Mouse (Mus musculus) stomach, postnatal 0 days (tissue): ENCODE measurements at regions not wholly inside any gene's neighbourhood (a gene's known extent, or its start where the extent isn't known, plus 50 kb on each side); places are given as distances from the start of the nearest gene placed in this dataset.

Source experiments
- ATAC-seq: fragments of 200-750 bp; cut with Nextera tagmentation; 2 replicates; pipeline ENCODE4 v1.8.0; 2017; ENCODE audit not compliant: low FRiP score, low TSS enrichment
- DNase-seq: peaks from one replicate; pipeline ENCODE4 v3.0.0-alpha.2; 2016; ENCODE audit warnings: low spot score
- H3K27ac ChIP-seq: fragments of 300-500 bp; sonication (generic); replicated peaks from 2 replicates; pipeline ENCODE4 v1.5.1; 2014; ENCODE audit warnings: mild to moderate bottlenecking, control low read depth
- H3K27me3 ChIP-seq: fragments of 300-500 bp; sonication (generic); 2 replicates; pipeline ENCODE4 v1.6.1; 2014; ENCODE audit warnings: low read length; ENCODE audit not compliant: control insufficient read depth, insufficient read depth
- H3K36me3 ChIP-seq: fragments of 300-500 bp; sonication (generic); 2 replicates; pipeline ENCODE4 v1.6.1; 2014; ENCODE audit warnings: low read length, mixed read lengths; ENCODE audit not compliant: control insufficient read depth, insufficient read depth
- H3K4me1 ChIP-seq: fragments of 300-500 bp; sonication (generic); replicated peaks from 2 replicates; pipeline ENCODE4 v1.6.1; 2014; ENCODE audit warnings: antibody characterized with exemption; ENCODE audit not compliant: control insufficient read depth, insufficient read depth
- H3K4me2 ChIP-seq: fragments of 300-500 bp; sonication (generic); replicated peaks from 2 replicates; pipeline ENCODE4 v1.6.1; 2014; ENCODE audit warnings: low read depth, mild to moderate bottlenecking, control low read depth, moderate library complexity
- H3K4me3 ChIP-seq: fragments of 300-500 bp; sonication (generic); 2 replicates; pipeline ENCODE4 v1.5.1; 2014; ENCODE audit warnings: low read depth, low read length, control low read depth
- H3K9ac ChIP-seq: fragments of 300-500 bp; sonication (generic); 2 replicates; pipeline ENCODE4 v1.6.1; 2014; ENCODE audit warnings: mild to moderate bottlenecking, low read length, control low read depth, mixed read lengths
- H3K9me3 ChIP-seq: fragments of 300-500 bp; sonication (generic); 2 replicates; pipeline ENCODE4 v1.6.1; 2016; ENCODE audit warnings: low read length; ENCODE audit not compliant: control insufficient read depth
- CTCF ChIP-seq: IDR thresholded peaks from 2 replicates; pipeline ENCODE4 v1.5.1; 2016; ENCODE audit warnings: antibody characterized with exemption, low read depth, mild to moderate bottlenecking, moderate library complexity
- EP300 ChIP-seq: optimal IDR thresholded peaks from 2 replicates; pipeline ENCODE3; 2016; ENCODE audit warnings: antibody characterized with exemption
- WGBS: fragments of 180-500 bp; shearing (Covaris S2); extraction: QIAGEN DNeasy Blood & Tissue Kit; methylation state at CpG from one replicate; pipeline ENCODE4 v1.1.7; 2014; 5-methylcytosine and 5-hydroxymethylcytosine counted together

DNA sequence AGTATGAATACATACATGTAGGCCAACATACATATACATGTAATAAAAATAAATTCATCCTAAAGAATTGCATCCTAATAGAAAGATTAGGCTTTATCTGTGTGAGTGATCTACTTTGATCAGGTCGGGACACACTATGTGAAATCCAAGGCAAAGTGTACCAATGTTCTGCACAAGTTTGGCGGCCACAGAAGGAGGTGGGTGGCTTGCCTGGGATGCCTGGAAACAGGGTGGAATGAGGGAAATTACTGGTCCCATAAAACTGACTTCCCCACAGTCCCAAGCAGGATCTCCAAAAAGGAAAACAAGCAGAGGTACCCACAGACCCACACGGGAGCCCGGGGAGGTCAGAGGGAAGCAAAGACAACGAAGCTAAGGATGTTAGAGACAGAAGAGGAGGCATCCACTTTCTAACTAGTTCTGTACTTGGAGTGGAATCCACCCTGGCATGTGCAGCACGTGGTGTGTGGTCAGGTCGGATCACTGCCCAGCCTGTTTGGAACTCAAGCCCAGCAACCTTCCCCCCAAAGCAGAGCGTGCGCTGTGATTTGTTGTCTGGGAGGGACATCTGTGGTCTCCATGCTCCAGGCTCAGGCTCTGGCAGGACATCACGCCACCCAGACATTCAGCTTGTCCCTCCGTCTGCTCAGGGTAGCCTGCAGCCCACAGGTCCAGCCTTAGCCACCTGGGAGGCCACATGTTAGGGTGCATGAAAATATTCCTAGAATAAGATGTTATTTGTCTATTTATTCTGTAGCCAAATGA lies 615.3 kb upstream of the 3110018I06Rik start:
- no peak overlapping the region for H3K4me2 ChIP-seq
- H3K27ac ChIP-seq = no peak overlapping the region
- no peaks in the 10 kb centered on the region for H3K4me1 ChIP-seq
- no peaks in the 10 kb centered on the region for H3K27me3 ChIP-seq
- H3K9ac ChIP-seq = no peak overlapping the region
- TF ChIP-seq CTCF = no peak
- no peak for TF ChIP-seq EP300
- H3K9me3 ChIP-seq = no peaks in the 10 kb centered on the region
- H3K36me3 ChIP-seq = no peaks in the 10 kb centered on the region
- DNase-seq = no peak
- ATAC-seq = no peak
- 85% methylated on average over 11 of the region's 11 CpGs for WGBS
- no peak overlapping the region for H3K4me3 ChIP-seq

DNA sequence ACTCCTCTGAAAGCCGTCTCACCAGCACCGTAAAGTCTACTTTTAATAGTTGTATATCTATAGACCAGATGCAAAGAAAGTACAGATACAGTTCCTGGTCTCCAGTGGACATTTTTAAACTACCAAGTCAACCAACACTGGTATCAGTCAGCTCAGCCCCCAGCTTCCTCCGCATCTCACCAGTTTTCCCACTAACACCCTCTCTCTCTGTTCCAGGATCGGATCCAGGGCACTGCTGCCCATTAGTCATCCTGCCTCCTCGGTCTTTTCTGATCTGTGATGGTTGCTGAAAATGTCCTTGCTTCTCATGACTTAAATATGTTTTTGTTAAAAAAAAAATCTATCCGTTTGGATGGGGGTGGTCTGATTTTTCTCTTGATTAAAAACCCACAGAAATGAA lies 598.1 kb upstream of the 3110018I06Rik start:
- no peaks in the 10 kb centered on the region for H3K36me3 ChIP-seq
- no peak overlapping the region for H3K27ac ChIP-seq
- no peaks in the 10 kb centered on the region for H3K9me3 ChIP-seq
- H3K4me3 ChIP-seq = no peak overlapping the region
- ATAC-seq (no peak), DNase-seq (no peak)
- TF ChIP-seq CTCF (no peak), EP300 (no peak)
- no peak overlapping the region for H3K4me2 ChIP-seq
- no peaks in the 10 kb centered on the region for H3K27me3 ChIP-seq
- no peak overlapping the region for H3K9ac ChIP-seq
- no peaks in the 10 kb centered on the region for H3K4me1 ChIP-seq
- WGBS = 72% methylated on average over 6 of the region's 6 CpGs

DNA sequence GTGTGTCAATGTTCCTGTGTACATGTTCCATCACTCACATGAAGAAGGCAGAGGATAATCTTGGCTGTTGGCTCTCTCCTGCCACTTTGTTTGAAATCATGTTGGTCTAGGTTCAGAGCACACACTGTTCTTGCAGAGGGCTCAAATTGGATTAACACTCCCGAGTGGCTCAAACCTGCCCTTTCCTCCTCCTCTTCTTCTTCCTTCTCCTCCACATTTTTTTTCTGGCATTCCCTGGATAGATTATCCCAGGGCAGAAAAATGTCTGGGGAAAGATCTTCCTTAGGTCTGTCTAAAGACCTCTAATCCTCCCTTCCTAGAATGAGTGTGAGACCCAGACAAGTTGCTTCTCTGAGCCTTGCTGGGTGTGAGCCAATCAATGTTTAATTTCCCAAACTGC lies 594.4 kb upstream of the 3110018I06Rik start:
- ATAC-seq = no peak
- 19% methylated on average over 1 of the region's 1 CpGs for WGBS
- Histone ChIP-seq H3K9ac (no peak overlapping the region), H3K4me1 (no peaks in the 10 kb centered on the region), H3K36me3 (no peaks in the 10 kb centered on the region), H3K27me3 (no peaks in the 10 kb centered on the region), H3K9me3 (no peaks in the 10 kb centered on the region), H3K4me2 (no peak overlapping the region), H3K4me3 (no peak overlapping the region), H3K27ac (no peak overlapping the region)
- TF ChIP-seq EP300 (no peak), CTCF (no peak)
- DNase-seq = no peak

DNA sequence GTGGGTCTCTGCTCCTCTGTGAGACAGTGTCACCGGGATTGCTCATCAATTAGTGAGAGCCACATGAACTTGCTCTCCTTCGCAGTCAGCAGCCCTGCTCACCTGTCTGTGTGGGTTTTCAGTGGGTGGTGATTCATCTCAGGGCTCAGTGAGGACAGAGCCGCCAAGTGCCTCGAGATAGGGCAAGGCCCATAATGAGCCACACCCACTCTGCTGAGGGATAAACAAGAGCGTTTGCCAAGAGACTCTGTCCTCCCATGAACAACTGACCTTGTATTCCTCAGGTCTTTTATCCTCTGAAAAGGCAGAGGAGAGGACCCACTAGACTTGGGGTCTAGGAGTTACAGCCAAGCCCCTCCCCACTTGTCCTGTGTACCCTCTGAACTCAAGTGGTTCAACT lies 584.2 kb upstream of the 3110018I06Rik start:
- DNase-seq = no peak
- Histone ChIP-seq H3K4me1 (no peaks in the 10 kb centered on the region), H3K4me2 (no peak overlapping the region), H3K9me3 (no peaks in the 10 kb centered on the region), H3K9ac (no peak overlapping the region), H3K27ac (no peak overlapping the region), H3K4me3 (no peak overlapping the region), H3K36me3 (no peaks in the 10 kb centered on the region), H3K27me3 (no peaks in the 10 kb centered on the region)
- TF ChIP-seq CTCF (no peak), EP300 (no peak)
- no peak; the same call in 1 of the 2 replicates for ATAC-seq
- 25% methylated on average over 5 of the region's 5 CpGs for WGBS

DNA sequence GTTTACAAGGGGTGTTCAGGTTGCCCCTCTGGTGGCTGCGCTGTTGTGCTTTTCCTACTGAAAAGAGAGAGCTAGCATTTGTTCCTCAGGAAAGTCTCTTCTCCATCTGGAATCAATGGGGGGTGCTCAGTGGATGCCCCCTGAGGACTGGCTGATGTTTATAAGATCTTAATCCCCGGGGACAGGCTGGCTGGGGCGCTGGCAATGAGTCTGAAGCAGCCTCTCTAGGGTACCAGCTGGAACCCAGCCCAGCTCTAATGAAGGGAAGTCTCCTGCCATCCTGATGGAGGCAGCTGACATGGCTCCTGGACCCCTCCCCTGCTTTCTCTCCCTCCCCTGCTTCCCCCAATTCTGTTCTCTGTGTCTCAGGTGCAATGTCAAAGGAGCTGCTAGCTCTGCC lies 575.6 kb upstream of the 3110018I06Rik start:
- Histone ChIP-seq H3K4me3 (no peak overlapping the region), H3K27ac (no peak overlapping the region), H3K4me2 (no peak overlapping the region), H3K27me3 (no peaks in the 10 kb centered on the region), H3K9me3 (no peaks in the 10 kb centered on the region), H3K36me3 (no peaks in the 10 kb centered on the region), H3K9ac (no peak overlapping the region), H3K4me1 (no peaks in the 10 kb centered on the region)
- ATAC-seq = no peak
- no peak for DNase-seq
- TF ChIP-seq CTCF (no peak), EP300 (no peak)
- WGBS = 52% methylated on average over 3 of the region's 3 CpGs

DNA sequence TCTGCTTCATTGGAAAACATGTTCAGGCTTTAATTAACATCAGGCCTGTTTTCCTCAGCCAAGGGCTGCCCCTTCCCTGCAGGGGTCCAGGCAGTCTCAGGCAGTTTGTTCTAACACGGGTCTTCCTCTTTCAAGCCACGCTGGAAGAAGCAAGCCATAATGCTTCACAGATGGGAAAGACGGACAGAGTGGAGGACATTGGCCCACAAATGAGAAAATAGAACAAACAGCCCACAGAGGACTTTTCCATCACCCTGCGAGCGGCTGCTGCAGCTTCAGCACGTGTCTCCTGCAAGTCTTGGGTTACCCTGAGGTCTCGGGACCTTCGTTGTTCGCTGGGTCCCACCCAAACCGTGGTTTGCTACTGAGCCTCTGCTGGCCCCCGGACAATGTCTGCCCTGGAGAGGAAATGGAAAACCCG lies 565.9 kb upstream of the 3110018I06Rik start:
- TF ChIP-seq EP300 (no peak), CTCF (no peak)
- H3K9ac ChIP-seq = no peak overlapping the region
- H3K27ac ChIP-seq = no peak overlapping the region
- DNase-seq (no peak), ATAC-seq (no peak)
- H3K9me3 ChIP-seq = no peaks in the 10 kb centered on the region
- no peak overlapping the region for H3K4me2 ChIP-seq
- H3K36me3 ChIP-seq = no peaks in the 10 kb centered on the region
- H3K4me1 ChIP-seq = no peaks in the 10 kb centered on the region
- H3K27me3 ChIP-seq = no peaks in the 10 kb centered on the region
- H3K4me3 ChIP-seq = no peak overlapping the region
- 71% methylated on average over 12 of the region's 12 CpGs for WGBS
